Mouse (Mus musculus): ENCODE measurements around the gene Nf2. TPM values are rescaled to one million over a fixed set of nuclear protein-coding genes. Genes with fewer than 3 reads are reported as not detected.

Nf2 gene
- polyA plus RNA-seq, 1 experiment: 21.3 TPM

- TF ChIP-seq POLR2A (IDR thresholded peaks at IDR 0.05; ENCODE audit: low read depth, low read length) (no peak), CTCF (IDR thresholded peaks at IDR 0.05; ENCODE audit: extremely low read depth, insufficient read depth, insufficient read length, insufficient replicate concordance) (no peak)
Measured at GRCm38 (mm10) chr11:4771756-4772155, 77.6 kb downstream of the Nf2 start.

GRCm38 (mm10) chr11:4769881-4770280 lies 79.5 kb downstream of the Nf2 start:
- no peak for TF ChIP-seq POLR2A (IDR thresholded peaks at IDR 0.05; ENCODE audit: low read depth, low read length)
- TF ChIP-seq CTCF (IDR thresholded peaks at IDR 0.05; ENCODE audit: extremely low read depth, insufficient read depth, insufficient read length, insufficient replicate concordance): no peak
- no peaks in the 10 kb centered on the region for H3K27me3 ChIP-seq (ENCODE audit: control insufficient read depth, insufficient read depth, low read length)
- H3K4me3 ChIP-seq (ENCODE audit: extremely low read depth, insufficient read depth, insufficient read length): no peak overlapping the region
- DNase-seq (ENCODE audit: low read depth in 1 of 2, low spot score in 2 of 2): no peak
- no peaks in the 10 kb centered on the region for H3K4me1 ChIP-seq (ENCODE audit: control insufficient read depth, insufficient read depth, insufficient read length)
- no peak overlapping the region for H3K27ac ChIP-seq (ENCODE audit: insufficient read depth, low read length)
- WGBS: 95% methylated on average over 6 of the region's 6 CpGs
- peaks cover 6% of the 10 kb centered on the region for H3K36me3 ChIP-seq (ENCODE audit: control insufficient read depth, insufficient read depth, low read length)

More at GRCm38 (mm10) chr11:4771756-4772155, 77.6 kb downstream of the Nf2 start:
- DNase-seq (ENCODE audit: low read depth in 1 of 2, low spot score in 2 of 2): no peak
- Histone ChIP-seq H3K4me3 (ENCODE audit: extremely low read depth, insufficient read depth, insufficient read length) (no peak overlapping the region), H3K27me3 (ENCODE audit: control insufficient read depth, insufficient read depth, low read length) (no peaks in the 10 kb centered on the region), H3K4me1 (ENCODE audit: control insufficient read depth, insufficient read depth, insufficient read length) (no peaks in the 10 kb centered on the region), H3K36me3 (ENCODE audit: control insufficient read depth, insufficient read depth, low read length) (peaks cover 7% of the 10 kb centered on the region), H3K27ac (ENCODE audit: insufficient read depth, low read length) (no peak overlapping the region)
- 84% methylated on average over 7 of the region's 7 CpGs for WGBS

- no peaks in the 10 kb centered on the region for H3K4me1 ChIP-seq (ENCODE audit: control insufficient read depth, insufficient read depth, insufficient read length)
- H3K27ac ChIP-seq (ENCODE audit: insufficient read depth, low read length): no peak overlapping the region
- WGBS: 88% methylated on average over 7 of the region's 7 CpGs
- H3K4me3 ChIP-seq (ENCODE audit: extremely low read depth, insufficient read depth, insufficient read length): no peak overlapping the region
- H3K27me3 ChIP-seq (ENCODE audit: control insufficient read depth, insufficient read depth, low read length): no peaks in the 10 kb centered on the region
- no peak for DNase-seq (ENCODE audit: low read depth in 1 of 2, low spot score in 2 of 2)
- H3K36me3 ChIP-seq (ENCODE audit: control insufficient read depth, insufficient read depth, low read length): peaks cover 6% of the 10 kb centered on the region
- TF ChIP-seq POLR2A (IDR thresholded peaks at IDR 0.05; ENCODE audit: low read depth, low read length): no peak
- no peak for TF ChIP-seq CTCF (IDR thresholded peaks at IDR 0.05; ENCODE audit: extremely low read depth, insufficient read depth, insufficient read length, insufficient replicate concordance)
Measured at GRCm38 (mm10) chr11:4769293-4769692, 80.0 kb downstream of the Nf2 start.

GRCm38 (mm10) chr11:4768399-4768798 lies 80.9 kb downstream of the Nf2 start:
- no peak overlapping the region for H3K4me3 ChIP-seq (ENCODE audit: extremely low read depth, insufficient read depth, insufficient read length)
- H3K4me1 ChIP-seq (ENCODE audit: control insufficient read depth, insufficient read depth, insufficient read length): no peaks in the 10 kb centered on the region
- WGBS: 90% methylated on average over 4 of the region's 4 CpGs
- TF ChIP-seq CTCF (IDR thresholded peaks at IDR 0.05; ENCODE audit: extremely low read depth, insufficient read depth, insufficient read length, insufficient replicate concordance): no peak
- TF ChIP-seq POLR2A (IDR thresholded peaks at IDR 0.05; ENCODE audit: low read depth, low read length): no peak
- no peak for DNase-seq (ENCODE audit: low read depth in 1 of 2, low spot score in 2 of 2)
- H3K36me3 ChIP-seq (ENCODE audit: control insufficient read depth, insufficient read depth, low read length): peaks cover 6% of the 10 kb centered on the region
- H3K27me3 ChIP-seq (ENCODE audit: control insufficient read depth, insufficient read depth, low read length): no peaks in the 10 kb centered on the region
- no peak overlapping the region for H3K27ac ChIP-seq (ENCODE audit: insufficient read depth, low read length)

GRCm38 (mm10) chr11:4764476-4764875 lies 84.9 kb downstream of the Nf2 start:
- H3K27me3 ChIP-seq (ENCODE audit: control insufficient read depth, insufficient read depth, low read length): no peaks in the 10 kb centered on the region
- H3K4me1 ChIP-seq (ENCODE audit: control insufficient read depth, insufficient read depth, insufficient read length): no peaks in the 10 kb centered on the region
- WGBS: 89% methylated on average over 5 of the region's 5 CpGs
- H3K27ac ChIP-seq (ENCODE audit: insufficient read depth, low read length): no peak overlapping the region
- H3K4me3 ChIP-seq (ENCODE audit: extremely low read depth, insufficient read depth, insufficient read length): no peak overlapping the region
- no peak for TF ChIP-seq CTCF (IDR thresholded peaks at IDR 0.05; ENCODE audit: extremely low read depth, insufficient read depth, insufficient read length, insufficient replicate concordance)
- no peak for TF ChIP-seq POLR2A (IDR thresholded peaks at IDR 0.05; ENCODE audit: low read depth, low read length)
- no peak for DNase-seq (ENCODE audit: low read depth in 1 of 2, low spot score in 2 of 2)
- H3K36me3 ChIP-seq (ENCODE audit: control insufficient read depth, insufficient read depth, low read length): peaks cover 3% of the 10 kb centered on the region; the same call in 1 of the 2 replicates

GRCm38 (mm10) chr11:4763631-4764030 lies 85.7 kb downstream of the Nf2 start:
- Histone ChIP-seq H3K27me3 (ENCODE audit: control insufficient read depth, insufficient read depth, low read length) (no peaks in the 10 kb centered on the region), H3K36me3 (ENCODE audit: control insufficient read depth, insufficient read depth, low read length) (peaks cover 3% of the 10 kb centered on the region; the same call in 1 of the 2 replicates), H3K4me1 (ENCODE audit: control insufficient read depth, insufficient read depth, insufficient read length) (no peaks in the 10 kb centered on the region), H3K27ac (ENCODE audit: insufficient read depth, low read length) (no peak overlapping the region), H3K4me3 (ENCODE audit: extremely low read depth, insufficient read depth, insufficient read length) (no peak overlapping the region)
- WGBS: 49% methylated on average over 5 of the region's 5 CpGs
- TF ChIP-seq POLR2A (IDR thresholded peaks at IDR 0.05; ENCODE audit: low read depth, low read length) (no peak), CTCF (IDR thresholded peaks at IDR 0.05; ENCODE audit: extremely low read depth, insufficient read depth, insufficient read length, insufficient replicate concordance) (no peak)
- DNase-seq (ENCODE audit: low read depth in 1 of 2, low spot score in 2 of 2): no peak

GRCm38 (mm10) chr11:4762511-4762910 lies 86.8 kb downstream of the Nf2 start:
- H3K27me3 ChIP-seq (ENCODE audit: control insufficient read depth, insufficient read depth, low read length): no peaks in the 10 kb centered on the region
- no peak overlapping the region for H3K4me3 ChIP-seq (ENCODE audit: extremely low read depth, insufficient read depth, insufficient read length)
- DNase-seq (ENCODE audit: low read depth in 1 of 2, low spot score in 2 of 2): no peak
- no peak overlapping the region for H3K27ac ChIP-seq (ENCODE audit: insufficient read depth, low read length)
- WGBS: 31% methylated on average over 2 of the region's 2 CpGs
- no peaks in the 10 kb centered on the region for H3K4me1 ChIP-seq (ENCODE audit: control insufficient read depth, insufficient read depth, insufficient read length)
- H3K36me3 ChIP-seq (ENCODE audit: control insufficient read depth, insufficient read depth, low read length): no peaks in the 10 kb centered on the region
- TF ChIP-seq CTCF (IDR thresholded peaks at IDR 0.05; ENCODE audit: extremely low read depth, insufficient read depth, insufficient read length, insufficient replicate concordance): no peak
- TF ChIP-seq POLR2A (IDR thresholded peaks at IDR 0.05; ENCODE audit: low read depth, low read length): no peak
